Mouse (Mus musculus) kidney, postnatal 10 days (tissue): ENCODE results near the gene Zmynd12.
A peak's percentile ranks its signal among the peaks of the same experiment; 100 is the strongest.

Experiments used
- DNase-seq: peaks from one replicate; pipeline ENCODE4 v3.0.0; 2021; ENCODE audit warnings: mixed read lengths

Gene Zmynd12

GRCm38 (mm10) chr4:119422294-119422964 lies at the start of gene Zmynd12, which contains the start of gene Ppcs:
Gene Zmynd12 (plus strand): TSS chr4:119422814.
Gene Ppcs (minus strand): TSS chr4:119422420.
- peak; percentile 96 for DNase-seq

- peak; percentile 20 for DNase-seq
Measured at GRCm38 (mm10) chr4:119381471-119382190, 41.0 kb upstream of the Zmynd12 start.

GRCm38 (mm10) chr4:119389184-119389583 lies 33.4 kb upstream of the Zmynd12 start:
- peak; percentile 55 for DNase-seq

- DNase-seq = peak; percentile 32
Measured at GRCm38 (mm10) chr4:119390369-119390768, 32.2 kb upstream of the Zmynd12 start.

GRCm38 (mm10) chr4:119398751-119399150 lies 23.9 kb upstream of the Zmynd12 start:
- no peak for DNase-seq

GRCm38 (mm10) chr4:119400896-119401295 lies 21.7 kb upstream of the Zmynd12 start:
- no peak for DNase-seq

- no peak for DNase-seq
Measured at GRCm38 (mm10) chr4:119403431-119403830, 19.2 kb upstream of the Zmynd12 start.

- DNase-seq = no peak
Measured at GRCm38 (mm10) chr4:119411877-119412650, 10.6 kb upstream of the Zmynd12 start.

GRCm38 (mm10) chr4:119412791-119413190 lies 9.8 kb upstream of the Zmynd12 start:
- peak; percentile 43 for DNase-seq

- peak; percentile 97 for DNase-seq
Measured at GRCm38 (mm10) chr4:119415072-119415753, 7.4 kb upstream of the Zmynd12 start, which contains the start of gene Ccdc30. Gene Ccdc30 (minus strand): TSS chr4:119415521.

GRCm38 (mm10) chr4:119417270-119417669 lies 5.3 kb upstream of the Zmynd12 start:
- DNase-seq = no peak

GRCm38 (mm10) chr4:119417894-119418293 lies 4.7 kb upstream of the Zmynd12 start:
- no peak for DNase-seq

- DNase-seq = no peak
Measured at GRCm38 (mm10) chr4:119421191-119421590, 1.4 kb upstream of the Zmynd12 start.

- no peak for DNase-seq
Measured at GRCm38 (mm10) chr4:119421921-119422293, 707 bp upstream of the Zmynd12 start.

- no peak for DNase-seq
Measured at GRCm38 (mm10) chr4:119425077-119425476, 2.5 kb downstream of the Zmynd12 start.

GRCm38 (mm10) chr4:119425601-119426000 lies 3.0 kb downstream of the Zmynd12 start:
- DNase-seq = no peak

- DNase-seq = peak; percentile 71
Measured at GRCm38 (mm10) chr4:119427680-119428079, 5.1 kb downstream of the Zmynd12 start.

GRCm38 (mm10) chr4:119430678-119431077 lies 8.1 kb downstream of the Zmynd12 start:
- DNase-seq = peak; percentile 73

- no peak for DNase-seq
Measured at GRCm38 (mm10) chr4:119437936-119438335, 15.3 kb downstream of the Zmynd12 start.

- no peak for DNase-seq
Measured at GRCm38 (mm10) chr4:119441836-119442235, 19.2 kb downstream of the Zmynd12 start.

- no peak for DNase-seq
Measured at GRCm38 (mm10) chr4:119442539-119442938, 19.9 kb downstream of the Zmynd12 start.

- DNase-seq = no peak
Measured at GRCm38 (mm10) chr4:119447261-119447660, 24.6 kb downstream of the Zmynd12 start.

- no peak for DNase-seq
Measured at GRCm38 (mm10) chr4:119447786-119448185, 25.2 kb downstream of the Zmynd12 start.
